Mouse (Mus musculus) stomach, postnatal 0 days (tissue): ENCODE results near the gene Sec22c. TPM values are rescaled to one million over a fixed set of nuclear protein-coding genes. Genes with fewer than 3 reads are reported as not detected.

Source experiments
- ATAC-seq: fragments of 200-750 bp; cut with Nextera tagmentation; 2 replicates; pipeline ENCODE4 v1.8.0; 2017; ENCODE audit not compliant: low FRiP score, low TSS enrichment
- DNase-seq: peaks from one replicate; pipeline ENCODE4 v3.0.0-alpha.2; 2016; ENCODE audit warnings: low spot score
- H3K27ac ChIP-seq: fragments of 300-500 bp; sonication (generic); replicated peaks from 2 replicates; pipeline ENCODE4 v1.5.1; 2014; ENCODE audit warnings: mild to moderate bottlenecking, control low read depth
- H3K27me3 ChIP-seq: fragments of 300-500 bp; sonication (generic); 2 replicates; pipeline ENCODE4 v1.6.1; 2014; ENCODE audit warnings: low read length; ENCODE audit not compliant: control insufficient read depth, insufficient read depth
- H3K36me3 ChIP-seq: fragments of 300-500 bp; sonication (generic); 2 replicates; pipeline ENCODE4 v1.6.1; 2014; ENCODE audit warnings: low read length, mixed read lengths; ENCODE audit not compliant: control insufficient read depth, insufficient read depth
- H3K4me1 ChIP-seq: fragments of 300-500 bp; sonication (generic); replicated peaks from 2 replicates; pipeline ENCODE4 v1.6.1; 2014; ENCODE audit warnings: antibody characterized with exemption; ENCODE audit not compliant: control insufficient read depth, insufficient read depth
- H3K4me2 ChIP-seq: fragments of 300-500 bp; sonication (generic); replicated peaks from 2 replicates; pipeline ENCODE4 v1.6.1; 2014; ENCODE audit warnings: low read depth, mild to moderate bottlenecking, control low read depth, moderate library complexity
- H3K4me3 ChIP-seq: fragments of 300-500 bp; sonication (generic); 2 replicates; pipeline ENCODE4 v1.5.1; 2014; ENCODE audit warnings: low read depth, low read length, control low read depth
- H3K9ac ChIP-seq: fragments of 300-500 bp; sonication (generic); 2 replicates; pipeline ENCODE4 v1.6.1; 2014; ENCODE audit warnings: mild to moderate bottlenecking, low read length, control low read depth, mixed read lengths
- H3K9me3 ChIP-seq: fragments of 300-500 bp; sonication (generic); 2 replicates; pipeline ENCODE4 v1.6.1; 2016; ENCODE audit warnings: low read length; ENCODE audit not compliant: control insufficient read depth
- CTCF ChIP-seq: IDR thresholded peaks from 2 replicates; pipeline ENCODE4 v1.5.1; 2016; ENCODE audit warnings: antibody characterized with exemption, low read depth, mild to moderate bottlenecking, moderate library complexity
- EP300 ChIP-seq: optimal IDR thresholded peaks from 2 replicates; pipeline ENCODE3; 2016; ENCODE audit warnings: antibody characterized with exemption
- WGBS: fragments of 180-500 bp; shearing (Covaris S2); extraction: QIAGEN DNeasy Blood & Tissue Kit; methylation state at CpG from one replicate; pipeline ENCODE4 v1.1.7; 2014; 5-methylcytosine and 5-hydroxymethylcytosine counted together
- polyA plus RNA-seq: library from polyadenylated mRNA; unstranded; fragments of >200 nt; fragmentation: Nextera tagmentation; extraction: Ambion mirVana; gene quantifications from 2 replicates; pipeline ENCODE4 v1.2.1, GENCODE M21; 2015

The Sec22c gene
- polyA plus RNA-seq, 1 experiment from 2014 or later, result 6.8 TPM

DNA sequence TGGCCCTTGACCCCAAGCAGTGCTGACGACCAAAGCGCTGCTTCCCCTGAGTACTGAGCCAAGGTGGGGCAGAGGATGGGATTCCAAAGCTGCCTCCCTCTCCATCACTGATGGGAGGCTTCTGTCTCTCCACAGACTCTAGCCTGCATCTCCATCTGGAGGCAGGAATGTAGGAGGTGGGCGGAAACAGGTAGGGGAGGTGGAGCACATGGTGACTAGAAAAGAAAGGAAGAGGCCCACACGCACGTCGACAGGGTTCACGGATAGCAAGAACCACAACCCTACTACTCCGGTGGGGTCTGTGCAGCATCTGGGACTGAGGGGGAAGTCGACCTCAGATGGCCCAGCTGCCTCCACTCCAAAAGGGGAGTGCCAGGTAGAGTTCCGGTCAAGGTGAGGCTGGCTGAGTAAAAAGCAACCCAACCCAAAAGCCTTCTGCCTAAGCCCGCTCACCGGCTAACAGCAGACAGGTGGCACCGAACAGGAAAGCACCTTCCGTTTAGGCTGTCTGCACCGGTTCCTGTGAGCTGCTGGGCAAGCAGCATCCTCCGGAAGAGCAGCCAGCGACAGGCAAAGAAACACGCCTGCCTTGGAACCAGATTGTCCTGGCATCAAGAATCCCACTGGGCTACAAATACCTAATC lies 23.1 kb downstream of the Sec22c start:
- no peak for DNase-seq
- TF ChIP-seq EP300 (no peak), CTCF (0 out of 2 replicates have a peak, but pooled peaks have one; percentile 25)
- H3K4me3 ChIP-seq, result no peak overlapping the region
- H3K4me2 ChIP-seq, result no peak overlapping the region
- no peak overlapping the region for H3K9ac ChIP-seq
- H3K27ac ChIP-seq, result no peak overlapping the region
- no peak for ATAC-seq
- H3K4me1 ChIP-seq, result no peaks in the 10 kb centered on the region
- WGBS, result 79% methylated on average over 18 of the region's 18 CpGs
- H3K9me3 ChIP-seq, result no peaks in the 10 kb centered on the region
- peaks cover 3% of the 10 kb centered on the region; the same call in 1 of the 2 replicates for H3K36me3 ChIP-seq
- H3K27me3 ChIP-seq, result no peaks in the 10 kb centered on the region

DNA sequence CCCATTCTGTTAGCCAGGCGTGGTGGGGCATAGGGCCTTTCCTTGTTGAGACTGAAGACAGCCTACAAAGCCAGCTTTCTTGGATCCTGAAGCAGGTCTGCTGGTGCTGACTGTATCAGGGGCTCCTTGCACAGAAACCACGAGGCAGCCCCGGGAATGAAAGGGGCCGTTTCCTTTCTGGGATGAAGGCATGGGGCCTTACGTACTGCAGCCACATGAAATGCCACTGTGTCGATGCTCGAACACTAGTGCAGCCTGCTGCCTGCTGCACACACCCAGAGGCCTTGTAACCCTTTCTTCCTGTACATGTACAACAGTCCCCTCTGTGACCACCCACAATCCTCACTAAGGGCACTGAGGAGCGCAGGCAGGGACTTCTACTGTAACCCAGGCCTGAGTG lies 24.1 kb downstream of the Sec22c start:
- Histone ChIP-seq H3K9me3 (no peaks in the 10 kb centered on the region), H3K4me1 (no peaks in the 10 kb centered on the region), H3K36me3 (peaks cover 3% of the 10 kb centered on the region; the same call in 1 of the 2 replicates), H3K27me3 (no peaks in the 10 kb centered on the region), H3K27ac (no peak overlapping the region), H3K4me3 (no peak overlapping the region), H3K9ac (no peak overlapping the region), H3K4me2 (no peak overlapping the region)
- WGBS, result 81% methylated on average over 8 of the region's 8 CpGs
- DNase-seq (no peak), ATAC-seq (no peak)
- TF ChIP-seq CTCF, result no peak
- TF ChIP-seq EP300, result no peak

DNA sequence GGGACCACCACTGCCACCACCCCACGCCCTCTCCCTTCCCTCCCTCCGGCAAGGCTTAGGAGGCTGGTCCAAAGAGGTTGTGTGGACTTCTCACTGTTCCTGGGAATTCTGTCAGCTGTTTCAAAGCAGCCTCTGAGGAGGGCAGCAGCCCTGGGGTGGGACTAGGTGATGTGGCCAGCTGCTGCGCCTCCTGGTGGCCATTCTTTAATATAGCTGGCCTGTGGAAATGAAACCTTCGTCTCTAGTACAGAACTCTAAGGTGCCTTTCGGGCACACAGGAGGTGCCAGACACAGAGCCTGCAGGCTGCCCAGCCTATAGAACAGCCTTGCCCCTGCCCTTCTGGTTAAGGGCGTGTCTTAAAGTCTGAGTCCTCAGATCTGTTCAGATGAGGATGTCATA lies 25.7 kb downstream of the Sec22c start:
- no peak overlapping the region; the same call in 1 of the 2 replicates for H3K9ac ChIP-seq
- 17% methylated on average over 6 of the region's 6 CpGs for WGBS
- no peaks in the 10 kb centered on the region for H3K4me1 ChIP-seq
- peaks cover 3% of the 10 kb centered on the region; the same call in 1 of the 2 replicates for H3K36me3 ChIP-seq
- H3K4me2 ChIP-seq, result no peak overlapping the region
- H3K27ac ChIP-seq, result no peak overlapping the region
- no peaks in the 10 kb centered on the region for H3K9me3 ChIP-seq
- peak; percentile 62 for DNase-seq
- TF ChIP-seq EP300 (no peak), CTCF (peak; percentile 91)
- peak; percentile 70 for ATAC-seq
- H3K27me3 ChIP-seq, result no peaks in the 10 kb centered on the region
- no peak overlapping the region for H3K4me3 ChIP-seq

DNA sequence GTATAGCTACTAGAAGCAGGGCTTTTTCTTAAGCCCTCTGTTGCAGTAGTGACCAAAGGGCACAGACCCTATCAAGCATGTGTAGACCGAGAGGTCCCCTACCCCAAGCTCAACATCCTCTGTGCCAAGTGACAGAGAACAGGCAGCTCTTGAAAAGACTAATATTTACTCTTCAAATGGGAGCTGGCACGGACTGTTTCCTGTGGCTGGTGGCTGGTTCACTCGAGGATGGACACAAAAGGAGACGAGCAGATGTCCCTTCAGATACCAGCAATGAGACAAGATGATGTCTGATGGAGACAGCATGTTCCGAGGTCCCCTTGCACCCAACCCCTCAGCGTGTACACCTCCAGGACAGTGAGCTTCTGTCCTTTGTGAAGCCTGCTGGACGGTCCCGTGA lies 27.8 kb downstream of the Sec22c start:
- Histone ChIP-seq H3K9ac (no peak overlapping the region), H3K27ac (no peak overlapping the region), H3K36me3 (no peaks in the 10 kb centered on the region), H3K9me3 (no peaks in the 10 kb centered on the region), H3K4me3 (no peak overlapping the region), H3K4me2 (no peak overlapping the region), H3K4me1 (no peaks in the 10 kb centered on the region), H3K27me3 (no peaks in the 10 kb centered on the region)
- 33% methylated on average over 8 of the region's 8 CpGs for WGBS
- ATAC-seq (no peak), DNase-seq (no peak)
- TF ChIP-seq CTCF (no peak), EP300 (no peak)

DNA sequence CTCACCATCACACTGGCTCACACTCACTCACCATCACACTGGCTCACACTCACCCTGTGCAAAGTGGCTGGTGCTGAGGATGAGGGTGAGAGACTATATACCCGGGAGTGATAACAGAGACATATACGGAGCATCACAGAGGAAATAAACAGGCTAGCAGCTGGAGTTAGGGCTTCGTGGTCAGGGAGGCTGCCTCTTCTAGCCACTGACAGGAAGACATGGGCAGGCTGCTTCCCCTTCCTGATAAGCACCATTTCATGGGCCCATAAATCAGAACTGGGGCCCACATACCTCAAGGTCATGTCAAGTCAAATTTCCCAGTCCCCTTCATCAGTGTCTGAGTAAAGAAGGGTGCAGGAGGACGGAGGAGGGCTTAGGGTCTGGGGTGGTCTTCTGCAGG lies 28.2 kb downstream of the Sec22c start:
- 51% methylated on average over 4 of the region's 4 CpGs for WGBS
- Histone ChIP-seq H3K27me3 (no peaks in the 10 kb centered on the region), H3K9me3 (no peaks in the 10 kb centered on the region), H3K9ac (no peak overlapping the region), H3K4me3 (no peak overlapping the region), H3K36me3 (no peaks in the 10 kb centered on the region), H3K4me1 (no peaks in the 10 kb centered on the region), H3K4me2 (no peak overlapping the region), H3K27ac (no peak overlapping the region)
- TF ChIP-seq CTCF, result no peak
- TF ChIP-seq EP300, result no peak
- no peak for DNase-seq
- ATAC-seq, result no peak

DNA sequence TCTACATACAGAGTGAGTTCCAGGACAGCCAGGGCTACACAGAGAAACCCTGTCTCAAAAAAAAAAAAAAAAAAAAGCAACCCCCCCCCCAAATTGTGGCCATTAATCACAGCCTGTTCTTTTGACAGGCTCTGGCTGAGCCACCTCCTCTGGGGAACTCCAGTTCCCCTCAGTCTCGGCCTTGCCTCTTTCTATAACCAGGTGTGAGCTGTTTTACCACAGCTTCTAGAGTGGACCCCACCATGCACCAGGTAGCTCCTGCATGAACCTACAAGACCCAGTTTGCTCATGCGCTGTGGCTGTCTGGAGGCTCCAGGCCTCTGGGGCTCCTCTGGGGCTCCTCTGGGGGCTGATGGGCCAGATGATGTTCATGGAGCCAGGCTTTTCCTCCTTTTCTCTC lies 29.7 kb downstream of the Sec22c start:
- Histone ChIP-seq H3K9ac (no peak overlapping the region), H3K36me3 (no peaks in the 10 kb centered on the region), H3K4me2 (no peak overlapping the region), H3K9me3 (no peaks in the 10 kb centered on the region), H3K4me3 (no peak overlapping the region), H3K4me1 (no peaks in the 10 kb centered on the region), H3K27me3 (no peaks in the 10 kb centered on the region), H3K27ac (no peak overlapping the region)
- 81% methylated on average over 2 of the region's 2 CpGs for WGBS
- TF ChIP-seq EP300 (no peak), CTCF (no peak)
- DNase-seq (no peak), ATAC-seq (no peak)
